Mouse (Mus musculus) hindbrain, embryonic 16.5 days (tissue): ENCODE measurements around the gene Nova1. TPM values are rescaled to one million over a fixed set of nuclear protein-coding genes. Genes with fewer than 3 reads are reported as not detected.

Experiments used
- ATAC-seq: fragments of 200-750 bp; cut with Nextera tagmentation; 2 replicates; pipeline ENCODE4 v1.8.0; 2017; ENCODE audit warnings: moderate TSS enrichment, moderate library complexity
- H3K27ac ChIP-seq: fragments of 300-500 bp; sonication (generic); 2 replicates; pipeline ENCODE4 v1.5.1; 2014; ENCODE audit warnings: low read depth, mild to moderate bottlenecking, control low read depth, low read length, moderate library complexity
- H3K27me3 ChIP-seq: fragments of 300-500 bp; sonication (generic); replicated peaks from 2 replicates; pipeline ENCODE4 v1.6.1; 2014; ENCODE audit warnings: low read length; ENCODE audit not compliant: control insufficient read depth, insufficient read depth
- H3K36me3 ChIP-seq: fragments of 300-500 bp; sonication (generic); 2 replicates; pipeline ENCODE4 v1.6.1; 2014; ENCODE audit warnings: mild to moderate bottlenecking, low read length, moderate library complexity, mixed read lengths; ENCODE audit not compliant: control insufficient read depth, insufficient read depth
- H3K4me1 ChIP-seq: fragments of 300-500 bp; sonication (generic); 2 replicates; pipeline ENCODE4 v1.6.1; 2014; ENCODE audit warnings: low read depth, low read length; ENCODE audit not compliant: control insufficient read depth, insufficient read depth
- H3K4me2 ChIP-seq: fragments of 300-500 bp; sonication (generic); 2 replicates; pipeline ENCODE4 v1.6.1; 2014; ENCODE audit warnings: mild to moderate bottlenecking, low read length, control low read depth, moderate library complexity
- H3K4me3 ChIP-seq: fragments of 300-500 bp; sonication (generic); 2 replicates; pipeline ENCODE4 v1.5.1; 2014; ENCODE audit warnings: mild to moderate bottlenecking, low read length, control low read depth, moderate library complexity
- H3K9ac ChIP-seq: fragments of 300-500 bp; sonication (generic); 2 replicates; pipeline ENCODE4 v1.6.1; 2014; ENCODE audit warnings: low read depth, mild to moderate bottlenecking, control low read depth, low read length, moderate library complexity
- H3K9me3 ChIP-seq: fragments of 300-500 bp; sonication (generic); 2 replicates; pipeline ENCODE4 v1.6.1; 2014; ENCODE audit warnings: mild to moderate bottlenecking, low read length, moderate library complexity; ENCODE audit not compliant: control insufficient read depth
- WGBS: fragments of 180-500 bp; shearing (Covaris S2); extraction: QIAGEN DNeasy Blood & Tissue Kit; methylation state at CpG from one replicate; pipeline ENCODE4 v1.1.7; 2014; 5-methylcytosine and 5-hydroxymethylcytosine counted together
- polyA plus RNA-seq: library from polyadenylated mRNA; unstranded; fragments of >200 nt; fragmentation: Nextera tagmentation; extraction: Ambion mirVana; gene quantifications from 2 replicates; pipeline ENCODE4 v1.2.1, GENCODE M21; 2015

Nova1 gene
- polyA plus RNA-seq, 1 experiment from 2014 or later: 72.3 TPM

GRCm38 (mm10) chr12:46719076-46719475, 99.7 kb downstream of the Nova1 start:
- H3K27me3 ChIP-seq: no peaks in the 10 kb centered on the region
- H3K4me2 ChIP-seq: no peak overlapping the region
- H3K4me3 ChIP-seq: no peak overlapping the region
- H3K9me3 ChIP-seq: no peaks in the 10 kb centered on the region
- no peak overlapping the region for H3K9ac ChIP-seq
- ATAC-seq: no peak
- H3K27ac ChIP-seq: no peak overlapping the region
- H3K36me3 ChIP-seq: no peaks in the 10 kb centered on the region
- WGBS: 89% methylated on average over 4 of the region's 4 CpGs
- H3K4me1 ChIP-seq: peaks cover 3% of the 10 kb centered on the region

- Histone ChIP-seq H3K9ac (no peak overlapping the region), H3K36me3 (peaks cover 11% of the 10 kb centered on the region; the same call in 1 of the 2 replicates), H3K4me1 (no peaks in the 10 kb centered on the region), H3K4me2 (no peak overlapping the region), H3K4me3 (no peak overlapping the region), H3K9me3 (no peaks in the 10 kb centered on the region), H3K27me3 (no peaks in the 10 kb centered on the region), H3K27ac (no peak overlapping the region)
- WGBS: 89% methylated on average over 2 of the region's 2 CpGs
- no peak for ATAC-seq
These were observed 108.6 kb downstream of the Nova1 start for GRCm38 (mm10) chr12:46710094-46710493.

- H3K9me3 ChIP-seq: no peaks in the 10 kb centered on the region
- no peak for ATAC-seq
- no peak overlapping the region for H3K4me3 ChIP-seq
- H3K4me1 ChIP-seq: no peaks in the 10 kb centered on the region
- no peak overlapping the region for H3K27ac ChIP-seq
- no peak overlapping the region for H3K4me2 ChIP-seq
- WGBS: 88% methylated on average over 7 of the region's 7 CpGs
- no peak overlapping the region for H3K9ac ChIP-seq
- no peaks in the 10 kb centered on the region for H3K27me3 ChIP-seq
- H3K36me3 ChIP-seq: peaks cover 11% of the 10 kb centered on the region; the same call in 1 of the 2 replicates
These were observed 109.3 kb downstream of the Nova1 start for GRCm38 (mm10) chr12:46709475-46709874.

DNA sequence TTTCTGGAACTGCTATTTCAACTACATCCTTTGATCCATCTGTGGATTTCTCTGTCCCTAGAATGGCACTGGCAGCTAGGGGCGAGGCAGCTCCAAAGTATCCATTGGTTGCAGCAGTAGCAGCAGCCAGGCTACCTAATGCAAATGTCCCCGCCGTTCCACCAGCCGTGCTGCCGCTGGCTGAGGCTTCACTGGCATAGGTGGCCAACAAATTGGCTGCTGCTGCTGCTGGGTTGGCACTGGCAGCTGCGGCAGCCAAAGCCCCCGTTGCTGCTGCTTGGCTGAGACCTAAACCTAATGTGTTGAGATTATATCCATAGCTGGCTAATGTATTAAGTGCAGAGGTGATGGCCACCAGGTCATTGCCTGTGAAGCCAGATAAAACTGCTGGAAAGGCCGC, 118.5 kb downstream of the Nova1 start:
- no peaks in the 10 kb centered on the region for H3K9me3 ChIP-seq
- H3K27me3 ChIP-seq: no peaks in the 10 kb centered on the region
- no peak overlapping the region for H3K9ac ChIP-seq
- 84% methylated on average over 8 of the region's 8 CpGs for WGBS
- H3K4me3 ChIP-seq: no peak overlapping the region
- ATAC-seq: peak; percentile 51
- no peak overlapping the region for H3K4me2 ChIP-seq
- no peaks in the 10 kb centered on the region for H3K4me1 ChIP-seq
- no peaks in the 10 kb centered on the region for H3K36me3 ChIP-seq
- no peak overlapping the region for H3K27ac ChIP-seq

GRCm38 (mm10) chr12:46676341-46676740, 142.4 kb downstream of the Nova1 start:
- no peak overlapping the region for H3K4me2 ChIP-seq
- H3K4me1 ChIP-seq: no peaks in the 10 kb centered on the region
- no peak overlapping the region for H3K4me3 ChIP-seq
- H3K36me3 ChIP-seq: no peaks in the 10 kb centered on the region
- no peak overlapping the region for H3K27ac ChIP-seq
- no peak overlapping the region for H3K9ac ChIP-seq
- no peaks in the 10 kb centered on the region for H3K27me3 ChIP-seq
- 76% methylated on average over 2 of the region's 2 CpGs for WGBS
- no peaks in the 10 kb centered on the region for H3K9me3 ChIP-seq
- ATAC-seq: no peak

DNA sequence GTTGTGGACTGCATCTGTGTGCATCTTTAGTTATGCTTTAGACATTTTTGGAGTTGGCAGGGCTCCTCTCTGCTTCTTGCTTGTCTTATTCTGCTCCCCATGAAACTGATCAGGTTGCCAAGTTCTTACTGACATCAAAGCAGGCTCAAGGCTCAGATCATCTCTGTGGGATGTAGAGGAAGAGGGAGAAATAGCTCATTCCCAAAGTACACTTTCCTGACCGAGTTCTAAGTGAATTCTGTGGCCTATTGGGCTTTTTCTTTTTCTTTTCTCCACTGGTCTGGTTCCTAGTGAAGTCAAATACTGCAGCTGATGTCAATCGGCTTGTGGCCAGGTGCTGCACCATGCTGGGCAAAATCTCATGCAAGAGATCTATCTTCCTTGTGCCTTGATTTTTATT, 152.0 kb downstream of the Nova1 start:
- Histone ChIP-seq H3K9me3 (no peaks in the 10 kb centered on the region), H3K27ac (no peak overlapping the region), H3K4me3 (no peak overlapping the region), H3K4me1 (no peaks in the 10 kb centered on the region), H3K36me3 (no peaks in the 10 kb centered on the region), H3K4me2 (no peak overlapping the region), H3K9ac (no peak overlapping the region), H3K27me3 (no peaks in the 10 kb centered on the region)
- 0 out of 2 replicates have a peak, but pooled peaks have one; percentile 56 for ATAC-seq
- WGBS: 52% methylated on average over 2 of the region's 2 CpGs

GRCm38 (mm10) chr12:46646139-46646611, 172.6 kb downstream of the Nova1 start:
- H3K9me3 ChIP-seq: no peaks in the 10 kb centered on the region
- H3K4me3 ChIP-seq: no peak overlapping the region
- no peak overlapping the region for H3K27ac ChIP-seq
- peaks cover 10% of the 10 kb centered on the region for H3K4me1 ChIP-seq
- 35% methylated on average over 5 of the region's 5 CpGs for WGBS
- H3K36me3 ChIP-seq: no peaks in the 10 kb centered on the region
- H3K9ac ChIP-seq: no peak overlapping the region
- no peak overlapping the region for H3K4me2 ChIP-seq
- peak; percentile 78 for ATAC-seq
- H3K27me3 ChIP-seq: no peaks in the 10 kb centered on the region

DNA sequence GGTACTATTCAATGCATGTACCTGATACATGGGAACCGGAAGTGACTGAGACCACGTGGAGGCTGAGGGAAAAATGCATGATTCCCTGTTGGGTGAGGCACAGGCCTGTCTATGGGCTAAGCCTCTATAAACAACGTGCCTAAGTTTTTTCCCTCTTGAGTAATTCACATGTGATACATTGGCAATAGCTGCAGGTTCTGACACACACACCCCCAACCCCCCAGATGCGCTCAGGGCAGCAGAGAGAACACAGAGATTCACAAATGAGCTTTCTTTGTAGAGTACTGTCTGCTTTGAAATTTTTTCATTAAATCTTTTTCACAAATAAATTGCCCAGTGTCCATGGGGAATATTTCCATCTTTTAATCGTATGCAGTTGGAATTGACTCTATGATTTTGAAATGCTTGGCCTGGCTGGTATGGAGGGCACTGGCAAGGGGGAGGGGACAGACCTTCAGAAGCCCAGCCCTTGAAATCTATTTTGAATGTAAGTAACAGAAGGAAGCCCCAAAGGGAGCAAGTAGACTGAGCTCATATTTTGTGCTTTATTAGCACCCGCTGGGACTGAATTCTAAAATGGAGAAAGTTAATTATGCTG, 173.3 kb downstream of the Nova1 start:
- WGBS: 56% methylated on average over 6 of the region's 6 CpGs
- no peak overlapping the region for H3K4me3 ChIP-seq
- 0 out of 2 replicates have a peak, but pooled peaks have one; percentile 24 for ATAC-seq
- H3K9me3 ChIP-seq: no peaks in the 10 kb centered on the region
- H3K27me3 ChIP-seq: no peaks in the 10 kb centered on the region
- H3K9ac ChIP-seq: no peak overlapping the region
- peaks cover 10% of the 10 kb centered on the region for H3K4me1 ChIP-seq
- no peak overlapping the region for H3K27ac ChIP-seq
- no peak overlapping the region for H3K4me2 ChIP-seq
- H3K36me3 ChIP-seq: no peaks in the 10 kb centered on the region
